Mouse (Mus musculus) limb, embryonic 11.5 days (tissue): Measurements from ENCODE around the gene Cyct. TPM values are rescaled to one million over a fixed set of nuclear protein-coding genes. Genes with fewer than 3 reads are reported as not detected.

ENCODE experiments used
- ATAC-seq: fragments of 200-750 bp; cut with Nextera tagmentation; 2 replicates; pipeline ENCODE4 v1.8.0; 2017; ENCODE audit warnings: low read depth; ENCODE audit not compliant: insufficient number of reproducible peaks, low FRiP score, low TSS enrichment
- DNase-seq: peaks from one replicate; pipeline ENCODE4 v3.0.0-alpha.2; 2015; ENCODE audit warnings: low spot score
- H3K27ac ChIP-seq: fragments of 300-500 bp; sonication (generic); replicated peaks from 2 replicates; pipeline ENCODE4 v1.5.1; 2014; ENCODE audit warnings: low read depth, mild to moderate bottlenecking, low read length
- H3K27me3 ChIP-seq: fragments of 300-500 bp; sonication (generic); 2 replicates; pipeline ENCODE4 v1.6.1; 2014; ENCODE audit warnings: mild to moderate bottlenecking, low read length, mixed read lengths; ENCODE audit not compliant: control insufficient read depth, insufficient read depth
- H3K36me3 ChIP-seq: fragments of 300-500 bp; sonication (generic); 2 replicates; pipeline ENCODE4 v1.6.1; 2014; ENCODE audit warnings: mild to moderate bottlenecking, low read length, moderate library complexity, mixed read lengths; ENCODE audit not compliant: control insufficient read depth, insufficient read depth
- H3K4me1 ChIP-seq: fragments of 300-500 bp; sonication (generic); 2 replicates; pipeline ENCODE4 v1.6.1; 2014; ENCODE audit warnings: low read length, mixed read lengths; ENCODE audit not compliant: control insufficient read depth, insufficient read depth
- H3K4me2 ChIP-seq: fragments of 300-500 bp; sonication (generic); 2 replicates; pipeline ENCODE4 v1.6.1; 2014; ENCODE audit warnings: low read depth, mild to moderate bottlenecking, moderate library complexity; ENCODE audit not compliant: severe bottlenecking
- H3K4me3 ChIP-seq: fragments of 300-500 bp; sonication (generic); 2 replicates; pipeline ENCODE4 v1.5.1; 2014; ENCODE audit warnings: low read depth, low read length
- H3K9ac ChIP-seq: fragments of 300-500 bp; sonication (generic); 2 replicates; pipeline ENCODE4 v1.6.1; 2014; ENCODE audit warnings: mild to moderate bottlenecking, low read length
- H3K9me3 ChIP-seq: fragments of 300-500 bp; sonication (generic); 2 replicates; pipeline ENCODE4 v1.6.1; 2016; ENCODE audit warnings: low read length; ENCODE audit not compliant: control insufficient read depth
- WGBS: fragments of 180-500 bp; shearing (Covaris S2); extraction: QIAGEN DNeasy Blood & Tissue Kit; methylation state at CpG from one replicate; pipeline ENCODE4 v1.1.7; 2014; 5-methylcytosine and 5-hydroxymethylcytosine counted together
- microRNA-seq: library from miRNA; unstranded; fragments of <30 nt; microRNA quantifications from one replicate; pipeline ENCODE4, GENCODE M21; 2016
- polyA plus RNA-seq: library from polyadenylated mRNA; unstranded; fragments of >200 nt; fragmentation: Nextera tagmentation; extraction: Ambion mirVana; gene quantifications from 2 replicates; pipeline ENCODE4 v1.2.1, GENCODE M21; 2014

The Cyct gene
- polyA plus RNA-seq, 1 experiment from 2014 or later: not detected

- Histone ChIP-seq H3K4me1 (no peaks in the 10 kb centered on the region), H3K36me3 (no peaks in the 10 kb centered on the region), H3K4me3 (no peak overlapping the region), H3K9me3 (no peaks in the 10 kb centered on the region), H3K9ac (no peak overlapping the region), H3K27ac (no peak overlapping the region), H3K4me2 (no peak overlapping the region), H3K27me3 (no peaks in the 10 kb centered on the region)
- DNase-seq (no peak), ATAC-seq (no peak)
- WGBS: 83% methylated on average over 3 of the region's 3 CpGs
Measured at GRCm38 (mm10) chr2:76326161-76326560, 34.1 kb downstream of the Cyct start.

- no peaks in the 10 kb centered on the region for H3K4me1 ChIP-seq
- H3K4me2 ChIP-seq: no peak overlapping the region
- no peaks in the 10 kb centered on the region for H3K9me3 ChIP-seq
- DNase-seq (peak; percentile 7), ATAC-seq (no peak)
- 85% methylated on average over 5 of the region's 5 CpGs for WGBS
- no peak overlapping the region for H3K27ac ChIP-seq
- no peaks in the 10 kb centered on the region for H3K27me3 ChIP-seq
- H3K36me3 ChIP-seq: no peaks in the 10 kb centered on the region
- no peak overlapping the region for H3K9ac ChIP-seq
- no peak overlapping the region for H3K4me3 ChIP-seq
Measured at GRCm38 (mm10) chr2:76324463-76324862, 35.8 kb downstream of the Cyct start.

- Histone ChIP-seq H3K9me3 (no peaks in the 10 kb centered on the region), H3K4me1 (no peaks in the 10 kb centered on the region), H3K27ac (no peak overlapping the region), H3K36me3 (no peaks in the 10 kb centered on the region), H3K9ac (no peak overlapping the region), H3K27me3 (no peaks in the 10 kb centered on the region), H3K4me3 (no peak overlapping the region), H3K4me2 (no peak overlapping the region)
- 87% methylated on average over 21 of the region's 21 CpGs for WGBS
- ATAC-seq (no peak), DNase-seq (peak; percentile 18)
Measured at GRCm38 (mm10) chr2:76323185-76323875, 36.9 kb downstream of the Cyct start.

- Histone ChIP-seq H3K4me1 (no peaks in the 10 kb centered on the region), H3K27me3 (no peaks in the 10 kb centered on the region), H3K4me3 (no peak overlapping the region), H3K27ac (no peak overlapping the region), H3K36me3 (no peaks in the 10 kb centered on the region), H3K9me3 (no peaks in the 10 kb centered on the region), H3K4me2 (no peak overlapping the region), H3K9ac (no peak overlapping the region)
- DNase-seq (no peak), ATAC-seq (no peak)
- 85% methylated on average over 6 of the region's 6 CpGs for WGBS
Measured at GRCm38 (mm10) chr2:76320336-76320735, 39.9 kb downstream of the Cyct start.

- no peaks in the 10 kb centered on the region for H3K27me3 ChIP-seq
- no peak overlapping the region for H3K4me3 ChIP-seq
- no peak overlapping the region for H3K4me2 ChIP-seq
- no peak overlapping the region for H3K9ac ChIP-seq
- no peaks in the 10 kb centered on the region for H3K9me3 ChIP-seq
- ATAC-seq (no peak), DNase-seq (peak; percentile 15)
- H3K36me3 ChIP-seq: no peaks in the 10 kb centered on the region
- WGBS: 86% methylated on average over 6 of the region's 6 CpGs
- no peak overlapping the region for H3K27ac ChIP-seq
- no peaks in the 10 kb centered on the region for H3K4me1 ChIP-seq
Measured at GRCm38 (mm10) chr2:76319231-76319630, 41.0 kb downstream of the Cyct start.

Small RNA genes lying within 50 kb of the gene (microRNA-seq; reads per million reads assigned to microRNA genes)
- gene Gm44337: not detected

Other genes with a start within 250 kb of the Cyct start
- 0.31 and 0.52 TPM in 2 replicates for gene Pde11a, start 21.7 kb downstream of the Cyct start, polyA plus RNA-seq
- 16.3 and 16.8 TPM in 2 replicates for gene Rbm45, start 9.5 kb upstream of the Cyct start, polyA plus RNA-seq
- 15.3 and 16.2 TPM in 2 replicates for gene Osbpl6, start 46.1 kb upstream of the Cyct start, polyA plus RNA-seq